Mouse (Mus musculus) heart, embryonic 12.5 days (tissue): ENCODE data around the gene Uvrag. TPM values are rescaled to one million over a fixed set of nuclear protein-coding genes. Genes with fewer than 3 reads are reported as not detected.

Experiments used
- ATAC-seq: fragments of 200-750 bp; cut with Nextera tagmentation; 2 replicates; pipeline ENCODE4 v1.8.0; 2017; ENCODE audit warnings: moderate TSS enrichment, moderate library complexity; ENCODE audit not compliant: insufficient number of reproducible peaks, low FRiP score
- H3K27ac ChIP-seq: fragments of 300-500 bp; sonication (generic); 2 replicates; pipeline ENCODE4 v1.5.1; 2016; ENCODE audit warnings: mild to moderate bottlenecking, moderate library complexity; ENCODE audit not compliant: poor library complexity, severe bottlenecking
- H3K27me3 ChIP-seq: fragments of 300-500 bp; sonication (generic); replicated peaks from 2 replicates; pipeline ENCODE4 v1.6.1; 2016; ENCODE audit warnings: mild to moderate bottlenecking, moderate library complexity
- H3K36me3 ChIP-seq: fragments of 300-500 bp; sonication (generic); 2 replicates; pipeline ENCODE4 v1.6.1; 2016; ENCODE audit warnings: mild to moderate bottlenecking, moderate library complexity
- H3K4me1 ChIP-seq: fragments of 300-500 bp; sonication (generic); replicated peaks from 2 replicates; pipeline ENCODE4 v1.6.1; 2016; ENCODE audit warnings: mild to moderate bottlenecking
- H3K4me2 ChIP-seq: fragments of 300-500 bp; sonication (generic); 2 replicates; pipeline ENCODE4 v1.6.1; 2016; ENCODE audit warnings: mild to moderate bottlenecking, moderate library complexity
- H3K4me3 ChIP-seq: fragments of 300-500 bp; sonication (generic); 2 replicates; pipeline ENCODE4 v1.5.1; 2016; ENCODE audit warnings: mild to moderate bottlenecking
- H3K9ac ChIP-seq: fragments of 300-500 bp; sonication (generic); 2 replicates; pipeline ENCODE4 v1.6.1; 2016; ENCODE audit warnings: mild to moderate bottlenecking, moderate library complexity
- H3K9me3 ChIP-seq: fragments of 300-500 bp; sonication (generic); replicated peaks from 2 replicates; pipeline ENCODE4 v1.6.1; 2016; ENCODE audit warnings: mild to moderate bottlenecking, moderate library complexity
- WGBS: fragments of 180-500 bp; shearing (Covaris S2); methylation state at CpG from one replicate; pipeline ENCODE4 v1.1.7; 2016; 5-methylcytosine and 5-hydroxymethylcytosine counted together
- polyA plus RNA-seq: library from polyadenylated mRNA; unstranded; fragments of >200 nt; fragmentation: Nextera tagmentation; extraction: Ambion mirVana; gene quantifications from 2 replicates; pipeline ENCODE4 v1.2.1, GENCODE M21; 2016

Gene Uvrag
- polyA plus RNA-seq, 1 experiment from 2014 or later, result 19.6 TPM

GRCm38 (mm10) chr7:99097128-99097527 lies 43.8 kb downstream of the Uvrag start:
- 92% methylated on average over 2 of the region's 2 CpGs for WGBS
- H3K4me1 ChIP-seq, result peaks cover 34% of the 10 kb centered on the region
- H3K4me3 ChIP-seq, result no peak overlapping the region
- no peak overlapping the region for H3K27ac ChIP-seq
- ATAC-seq, result no peak
- H3K9me3 ChIP-seq, result no peaks in the 10 kb centered on the region
- H3K4me2 ChIP-seq, result no peak overlapping the region
- H3K27me3 ChIP-seq, result no peaks in the 10 kb centered on the region
- H3K9ac ChIP-seq, result no peak overlapping the region
- peaks cover 35% of the 10 kb centered on the region for H3K36me3 ChIP-seq

GRCm38 (mm10) chr7:99095191-99095590 lies 45.8 kb downstream of the Uvrag start:
- Histone ChIP-seq H3K27ac (no peak overlapping the region), H3K4me3 (no peak overlapping the region), H3K27me3 (no peaks in the 10 kb centered on the region), H3K9ac (no peak overlapping the region), H3K4me2 (no peak overlapping the region), H3K4me1 (peaks cover 18% of the 10 kb centered on the region), H3K36me3 (peaks cover 35% of the 10 kb centered on the region), H3K9me3 (no peaks in the 10 kb centered on the region)
- no peak for ATAC-seq
- WGBS, result 65% methylated on average over 4 of the region's 4 CpGs

GRCm38 (mm10) chr7:99094336-99094735 lies 46.6 kb downstream of the Uvrag start:
- Histone ChIP-seq H3K4me3 (no peak overlapping the region), H3K4me2 (no peak overlapping the region), H3K9me3 (no peaks in the 10 kb centered on the region), H3K9ac (no peak overlapping the region), H3K27me3 (no peaks in the 10 kb centered on the region), H3K4me1 (peaks cover 10% of the 10 kb centered on the region; the same call in 1 of the 2 replicates), H3K27ac (no peak overlapping the region), H3K36me3 (peaks cover 35% of the 10 kb centered on the region)
- ATAC-seq, result no peak
- WGBS, result 73% methylated on average over 3 of the region's 3 CpGs

- Histone ChIP-seq H3K9ac (no peak overlapping the region), H3K27me3 (no peaks in the 10 kb centered on the region), H3K4me3 (no peak overlapping the region), H3K9me3 (no peaks in the 10 kb centered on the region), H3K36me3 (peaks cover 27% of the 10 kb centered on the region), H3K27ac (no peak overlapping the region), H3K4me1 (peaks cover 10% of the 10 kb centered on the region; the same call in 1 of the 2 replicates), H3K4me2 (no peak overlapping the region)
- no peak for ATAC-seq
- 78% methylated on average over 17 of the region's 17 CpGs for WGBS
Observed at GRCm38 (mm10) chr7:99091915-99092645, 48.9 kb downstream of the Uvrag start.

GRCm38 (mm10) chr7:99089716-99090115 lies 51.2 kb downstream of the Uvrag start:
- no peak overlapping the region for H3K4me2 ChIP-seq
- WGBS, result 83% methylated on average over 4 of the region's 4 CpGs
- ATAC-seq, result no peak

GRCm38 (mm10) chr7:99088576-99089346 lies 52.2 kb downstream of the Uvrag start:
- no peaks in the 10 kb centered on the region for H3K9me3 ChIP-seq

More at GRCm38 (mm10) chr7:99089716-99090115, 51.2 kb downstream of the Uvrag start:
- Histone ChIP-seq H3K9ac (no peak overlapping the region), H3K9me3 (no peaks in the 10 kb centered on the region), H3K4me3 (no peak overlapping the region), H3K27me3 (no peaks in the 10 kb centered on the region), H3K36me3 (peaks cover 18% of the 10 kb centered on the region), H3K27ac (no peak overlapping the region), H3K4me1 (peaks cover 15% of the 10 kb centered on the region; the same call in 1 of the 2 replicates)

GRCm38 (mm10) chr7:99087581-99087980 lies 53.4 kb downstream of the Uvrag start:
- WGBS, result 80% methylated on average over 7 of the region's 7 CpGs
- H3K27me3 ChIP-seq, result no peaks in the 10 kb centered on the region
- ATAC-seq, result no peak
- no peaks in the 10 kb centered on the region for H3K9me3 ChIP-seq
- no peak overlapping the region for H3K27ac ChIP-seq
- no peak overlapping the region for H3K4me2 ChIP-seq
- no peak overlapping the region for H3K4me3 ChIP-seq
- H3K4me1 ChIP-seq, result 0 out of 2 replicates have a peak, but pooled peaks cover 11% of the 10 kb centered on the region
- H3K9ac ChIP-seq, result no peak overlapping the region
- peaks cover 14% of the 10 kb centered on the region for H3K36me3 ChIP-seq

More at GRCm38 (mm10) chr7:99088576-99089346, 52.2 kb downstream of the Uvrag start:
- Histone ChIP-seq H3K27me3 (no peaks in the 10 kb centered on the region), H3K4me3 (no peak overlapping the region), H3K4me1 (peaks cover 15% of the 10 kb centered on the region; the same call in 1 of the 2 replicates), H3K9ac (no peak overlapping the region), H3K4me2 (no peak overlapping the region), H3K27ac (no peak overlapping the region), H3K36me3 (peaks cover 10% of the 10 kb centered on the region)
- ATAC-seq, result no peak
- WGBS, result 88% methylated on average over 10 of the region's 10 CpGs

GRCm38 (mm10) chr7:99086646-99087443 lies 54.1 kb downstream of the Uvrag start:
- Histone ChIP-seq H3K9ac (no peak overlapping the region), H3K27ac (no peak overlapping the region), H3K9me3 (no peaks in the 10 kb centered on the region), H3K36me3 (peaks cover 14% of the 10 kb centered on the region), H3K27me3 (no peaks in the 10 kb centered on the region), H3K4me3 (no peak overlapping the region), H3K4me1 (0 out of 2 replicates have a peak, but pooled peaks cover 5% of the 10 kb centered on the region), H3K4me2 (no peak overlapping the region)
- no peak for ATAC-seq
- 84% methylated on average over 9 of the region's 9 CpGs for WGBS

GRCm38 (mm10) chr7:99085249-99085648 lies 55.7 kb downstream of the Uvrag start:
- no peak overlapping the region for H3K9ac ChIP-seq
- H3K36me3 ChIP-seq, result peaks cover 14% of the 10 kb centered on the region
- no peaks in the 10 kb centered on the region for H3K9me3 ChIP-seq
- ATAC-seq, result no peak
- H3K4me1 ChIP-seq, result 0 out of 2 replicates have a peak, but pooled peaks cover 5% of the 10 kb centered on the region
- H3K4me3 ChIP-seq, result no peak overlapping the region
- no peak overlapping the region for H3K27ac ChIP-seq
- H3K4me2 ChIP-seq, result no peak overlapping the region
- WGBS, result 73% methylated on average over 3 of the region's 3 CpGs
- H3K27me3 ChIP-seq, result no peaks in the 10 kb centered on the region

- Histone ChIP-seq H3K9ac (no peak overlapping the region), H3K4me1 (peaks cover 24% of the 10 kb centered on the region), H3K27me3 (no peaks in the 10 kb centered on the region), H3K27ac (no peak overlapping the region), H3K4me2 (no peak overlapping the region), H3K9me3 (no peaks in the 10 kb centered on the region), H3K4me3 (no peak overlapping the region), H3K36me3 (0 out of 2 replicates have a peak, but pooled peaks cover 4% of the 10 kb centered on the region)
- WGBS, result 33% methylated on average over 4 of the region's 4 CpGs
- no peak for ATAC-seq
Observed at GRCm38 (mm10) chr7:99079522-99079921, 61.4 kb downstream of the Uvrag start.
